Mouse (Mus musculus) embryonic facial prominence, embryonic 10.5 days (tissue): ENCODE data around the gene Mcidas. TPM values are rescaled to one million over a fixed set of nuclear protein-coding genes. Genes with fewer than 3 reads are reported as not detected.
A peak's percentile ranks its signal among the peaks of the same experiment; 100 is the strongest.

Source experiments
- DNase-seq: peaks from one replicate; pipeline ENCODE4 v3.0.0-alpha.2; 2017; ENCODE audit warnings: low spot score
- H3K27ac ChIP-seq: fragments of 300-500 bp; sonication (generic); replicated peaks from 2 replicates; pipeline ENCODE4 v1.5.1; 2016; ENCODE audit warnings: mild to moderate bottlenecking
- H3K27me3 ChIP-seq: fragments of 300-500 bp; sonication (generic); replicated peaks from 2 replicates; pipeline ENCODE4 v1.6.1; 2016; ENCODE audit warnings: low read depth, mild to moderate bottlenecking; ENCODE audit not compliant: poor library complexity, severe bottlenecking
- H3K36me3 ChIP-seq: fragments of 300-500 bp; sonication (generic); replicated peaks from 2 replicates; pipeline ENCODE4 v1.6.1; 2016; ENCODE audit warnings: mild to moderate bottlenecking, moderate library complexity
- H3K4me1 ChIP-seq: fragments of 300-500 bp; sonication (generic); 2 replicates; pipeline ENCODE4 v1.6.1; 2016
- H3K4me3 ChIP-seq: fragments of 300-500 bp; sonication (generic); 2 replicates; pipeline ENCODE4 v1.5.1; 2016; ENCODE audit warnings: mild to moderate bottlenecking, moderate library complexity
- H3K9me3 ChIP-seq: fragments of 300-500 bp; sonication (generic); 2 replicates; pipeline ENCODE4 v1.6.1; 2016; ENCODE audit warnings: mild to moderate bottlenecking
- WGBS: fragments of 180-500 bp; shearing (Covaris S2); methylation state at CpG from one replicate; pipeline ENCODE4 v1.1.7; 2016; 5-methylcytosine and 5-hydroxymethylcytosine counted together
- polyA plus RNA-seq: library from polyadenylated mRNA; unstranded; fragments of >200 nt; fragmentation: Nextera tagmentation; extraction: Ambion mirVana; gene quantifications from 2 replicates; pipeline ENCODE4 v1.2.1, GENCODE M21; 2016

Gene Mcidas
- polyA plus RNA-seq, result 0.06 and 0.50 TPM in 2 replicates

DNA sequence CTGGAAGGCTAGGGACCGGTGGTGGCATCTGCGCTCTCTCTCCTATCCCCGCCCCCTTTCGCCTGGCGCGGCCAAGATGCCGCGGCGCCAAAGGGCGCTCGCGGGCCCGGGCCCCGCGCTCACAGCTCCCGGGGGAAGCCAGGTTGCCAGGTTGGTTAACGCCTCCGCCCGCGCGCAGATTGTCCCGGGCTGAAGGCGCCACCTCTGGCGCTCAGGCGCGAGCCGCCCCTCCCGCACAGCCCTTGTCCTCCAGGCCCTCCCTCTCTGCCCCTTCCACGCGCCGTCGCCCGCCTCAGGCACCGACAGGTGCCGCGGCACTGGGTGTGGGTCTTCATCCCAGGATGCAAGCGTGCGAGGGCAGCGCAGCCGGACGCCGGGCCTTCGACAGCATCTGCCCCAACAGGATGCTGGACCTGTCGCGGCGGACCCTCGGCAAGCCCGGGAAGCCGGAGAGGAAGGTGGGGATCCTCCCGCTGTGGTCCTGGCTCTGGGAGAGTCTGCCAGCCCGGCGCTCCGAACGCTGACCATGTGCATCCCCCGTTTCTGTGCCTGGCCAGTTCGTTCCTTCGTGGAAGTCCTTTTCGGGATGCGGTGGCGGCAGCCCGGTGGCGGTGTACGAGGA, at the start of gene Mcidas:
Gene Mcidas, plus strand, starts transcription at position 315 of the 622 bp plus-strand sequence.
- Histone ChIP-seq H3K4me3 (peak within 1 kb of the TSS; percentile 58), H3K27me3 (peaks cover 99% of the 10 kb centered on the region), H3K27ac (no peak within 1 kb of the TSS), H3K4me1 (peaks cover 30% of the 10 kb centered on the region), H3K9me3 (no peaks in the 10 kb centered on the region), H3K36me3 (no peaks in the 10 kb centered on the region)
- WGBS, result under 1% methylated on average over 63 of the region's 63 CpGs
- peak; percentile 64 for DNase-seq

- H3K9me3 ChIP-seq, result no peaks in the 10 kb centered on the region
- peaks cover 92% of the 10 kb centered on the region for H3K36me3 ChIP-seq
- no peak for DNase-seq
- no peak overlapping the region for H3K4me3 ChIP-seq
- 97% methylated on average over 9 of the region's 9 CpGs for WGBS
- no peaks in the 10 kb centered on the region for H3K4me1 ChIP-seq
- no peak overlapping the region for H3K27ac ChIP-seq
- H3K27me3 ChIP-seq, result no peaks in the 10 kb centered on the region
Observed at GRCm38 (mm10) chr13:112945312-112945711, 48.3 kb upstream of the Mcidas start.

DNA sequence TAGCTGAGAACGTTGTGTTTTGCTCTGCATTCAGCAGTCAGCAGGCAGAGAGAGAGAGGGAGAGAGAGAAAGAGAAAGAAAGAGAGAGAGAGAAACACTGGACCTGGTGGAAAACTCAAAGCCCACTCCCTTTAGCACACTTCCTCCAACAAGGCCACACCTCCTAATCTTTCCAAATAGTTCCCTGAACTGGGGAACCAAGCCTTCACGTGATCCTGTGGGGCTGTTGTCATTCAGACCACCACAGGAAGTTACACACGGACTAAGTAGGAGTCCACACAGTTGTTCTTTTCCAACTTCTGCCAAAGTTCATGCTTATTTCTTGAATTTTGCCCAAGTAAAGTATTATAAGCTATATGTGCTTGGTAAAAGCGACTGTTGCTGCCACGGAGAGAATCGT, 47.7 kb upstream of the Mcidas start:
- Histone ChIP-seq H3K27ac (no peak overlapping the region), H3K9me3 (no peaks in the 10 kb centered on the region), H3K4me1 (no peaks in the 10 kb centered on the region), H3K4me3 (no peak overlapping the region), H3K27me3 (no peaks in the 10 kb centered on the region), H3K36me3 (peaks cover 92% of the 10 kb centered on the region)
- no peak for DNase-seq
- WGBS, result 91% methylated on average over 6 of the region's 6 CpGs

- no peak for DNase-seq
- Histone ChIP-seq H3K36me3 (peaks cover 96% of the 10 kb centered on the region), H3K4me1 (no peaks in the 10 kb centered on the region), H3K27me3 (no peaks in the 10 kb centered on the region), H3K27ac (no peak overlapping the region), H3K4me3 (no peak overlapping the region), H3K9me3 (no peaks in the 10 kb centered on the region)
- WGBS, result 95% methylated on average over 8 of the region's 8 CpGs
Observed at GRCm38 (mm10) chr13:112954067-112954466, 39.6 kb upstream of the Mcidas start.

GRCm38 (mm10) chr13:112963081-112963480, 30.6 kb upstream of the Mcidas start:
- 84% methylated on average over 5 of the region's 5 CpGs for WGBS
- H3K4me3 ChIP-seq, result no peak overlapping the region
- no peak for DNase-seq
- H3K36me3 ChIP-seq, result peaks cover 80% of the 10 kb centered on the region
- H3K27me3 ChIP-seq, result no peaks in the 10 kb centered on the region
- no peak overlapping the region for H3K27ac ChIP-seq
- no peaks in the 10 kb centered on the region for H3K9me3 ChIP-seq
- no peaks in the 10 kb centered on the region for H3K4me1 ChIP-seq

GRCm38 (mm10) chr13:112964421-112964820, 29.2 kb upstream of the Mcidas start:
- no peak for DNase-seq
- no peak overlapping the region for H3K27ac ChIP-seq
- no peaks in the 10 kb centered on the region for H3K9me3 ChIP-seq
- H3K4me1 ChIP-seq, result no peaks in the 10 kb centered on the region
- peaks cover 81% of the 10 kb centered on the region for H3K36me3 ChIP-seq
- H3K4me3 ChIP-seq, result no peak overlapping the region
- no peaks in the 10 kb centered on the region for H3K27me3 ChIP-seq
- WGBS, result 92% methylated on average over 12 of the region's 12 CpGs

- no peak for DNase-seq
- Histone ChIP-seq H3K4me3 (no peak overlapping the region), H3K4me1 (no peaks in the 10 kb centered on the region), H3K9me3 (no peaks in the 10 kb centered on the region), H3K36me3 (peaks cover 68% of the 10 kb centered on the region), H3K27ac (no peak overlapping the region), H3K27me3 (no peaks in the 10 kb centered on the region)
- 90% methylated on average over 5 of the region's 5 CpGs for WGBS
Observed at GRCm38 (mm10) chr13:112967267-112967666, 26.4 kb upstream of the Mcidas start.

DNA sequence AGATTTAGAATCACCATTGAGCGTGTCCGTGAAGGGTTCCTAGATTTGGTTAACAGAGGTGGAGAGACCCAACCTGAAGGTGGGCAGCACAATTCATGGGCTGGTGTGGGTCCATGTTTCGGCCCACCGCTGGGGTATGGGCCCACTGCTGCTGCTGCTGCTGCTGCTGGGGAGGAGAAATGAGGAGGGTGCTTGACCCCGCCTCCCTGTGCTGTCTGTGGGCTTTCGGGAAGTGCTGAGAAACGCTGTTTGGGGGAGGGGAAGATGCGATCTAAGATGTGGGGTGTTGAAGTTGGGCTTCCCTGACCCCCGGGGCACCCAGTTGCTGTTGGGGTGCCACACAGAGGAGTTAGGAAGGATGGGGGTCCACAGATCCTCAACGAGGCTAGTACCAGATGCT, 16.9 kb upstream of the Mcidas start:
- peaks cover 5% of the 10 kb centered on the region; the same call in 1 of the 2 replicates for H3K4me1 ChIP-seq
- 38% methylated on average over 10 of the region's 10 CpGs for WGBS
- H3K27me3 ChIP-seq, result peaks cover 42% of the 10 kb centered on the region
- no peaks in the 10 kb centered on the region for H3K9me3 ChIP-seq
- no peak for DNase-seq
- 0 out of 2 replicates have a peak overlapping the region, but pooled peaks have one; percentile 26 for H3K4me3 ChIP-seq
- H3K36me3 ChIP-seq, result no peaks in the 10 kb centered on the region
- H3K27ac ChIP-seq, result no peak overlapping the region

GRCm38 (mm10) chr13:112985605-112986450, 7.8 kb upstream of the Mcidas start:
- H3K27me3 ChIP-seq, result peaks cover 94% of the 10 kb centered on the region
- WGBS, result 2% methylated on average over 18 of the region's 18 CpGs
- H3K27ac ChIP-seq, result no peak overlapping the region
- H3K9me3 ChIP-seq, result no peaks in the 10 kb centered on the region
- H3K36me3 ChIP-seq, result no peaks in the 10 kb centered on the region
- H3K4me3 ChIP-seq, result peak overlapping the region; percentile 64
- H3K4me1 ChIP-seq, result peaks cover 44% of the 10 kb centered on the region
- DNase-seq, result peak; percentile 66

- Histone ChIP-seq H3K36me3 (no peaks in the 10 kb centered on the region), H3K4me3 (peak overlapping the region; percentile 64), H3K27ac (no peak overlapping the region), H3K27me3 (peaks cover 95% of the 10 kb centered on the region), H3K4me1 (peaks cover 44% of the 10 kb centered on the region), H3K9me3 (no peaks in the 10 kb centered on the region)
- DNase-seq, result peak; percentile 35
- WGBS, result under 1% methylated on average over 17 of the region's 17 CpGs
Observed at GRCm38 (mm10) chr13:112986451-112986950, 7.1 kb upstream of the Mcidas start.

- Histone ChIP-seq H3K9me3 (no peaks in the 10 kb centered on the region), H3K4me3 (peak within 1 kb of the TSS; percentile 64), H3K4me1 (peaks cover 44% of the 10 kb centered on the region), H3K27me3 (peaks cover 95% of the 10 kb centered on the region), H3K27ac (peak within 1 kb of the TSS; percentile 40), H3K36me3 (no peaks in the 10 kb centered on the region)
- WGBS, result under 1% methylated on average over 47 of the region's 47 CpGs
- DNase-seq, result peak; percentile 93
Observed at GRCm38 (mm10) chr13:112987532-112987943, 6.1 kb upstream of the Mcidas start, which contains the start of gene Ccno. TSS of gene Ccno (plus strand) at chr13:112987802.

DNA sequence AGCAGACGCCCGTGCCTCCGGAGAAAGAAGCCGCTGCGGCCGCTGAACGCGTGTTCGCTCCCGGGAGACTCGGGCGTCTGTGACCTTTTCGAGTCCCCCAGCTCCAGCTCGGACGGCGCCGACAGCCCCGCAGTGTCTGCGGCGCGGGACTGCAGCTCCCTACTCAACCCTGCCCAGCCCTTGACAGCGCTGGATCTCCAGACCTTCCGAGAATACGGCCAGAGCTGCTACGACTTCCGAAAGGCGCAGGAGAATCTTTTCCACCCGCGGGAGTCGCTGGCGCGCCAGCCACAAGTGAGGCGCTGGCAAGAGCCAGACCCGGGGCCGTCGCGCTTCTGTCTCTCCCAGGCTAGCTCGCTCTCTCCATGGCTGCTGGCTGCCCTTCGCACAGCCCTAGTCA, 5.7 kb upstream of the Mcidas start:
- Histone ChIP-seq H3K27ac (peak overlapping the region; percentile 40), H3K27me3 (peaks cover 96% of the 10 kb centered on the region), H3K4me3 (peak overlapping the region; percentile 64), H3K4me1 (peaks cover 44% of the 10 kb centered on the region), H3K36me3 (no peaks in the 10 kb centered on the region), H3K9me3 (no peaks in the 10 kb centered on the region)
- DNase-seq, result no peak
- under 1% methylated on average over 39 of the region's 39 CpGs for WGBS
